Mouse (Mus musculus): ENCODE data around the gene Plk2. TPM values are rescaled to one million over a fixed set of nuclear protein-coding genes. Genes with fewer than 3 reads are reported as not detected.

The Plk2 gene
- polyA plus RNA-seq, 1 experiment from 2014 or later = 125 TPM

DNA sequence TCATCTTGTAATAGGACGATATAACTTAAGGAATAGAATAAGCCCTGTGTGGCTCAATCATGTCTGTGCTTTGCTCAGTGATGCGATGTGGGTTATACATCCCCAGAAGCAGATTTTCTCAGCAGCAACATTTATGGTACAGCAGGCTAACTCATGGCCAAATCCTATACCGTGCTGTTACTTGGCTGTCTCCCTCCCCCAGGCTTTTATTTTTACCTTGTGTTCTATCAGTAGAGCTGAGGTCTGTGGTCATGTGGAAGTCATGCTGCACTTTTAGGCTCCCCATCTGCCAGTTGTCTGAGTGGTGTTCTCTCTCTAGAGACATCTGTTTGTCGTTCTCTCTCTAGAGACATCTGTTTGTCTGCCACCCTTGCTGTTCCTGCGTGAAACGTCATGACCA, 51.6 kb downstream of the Plk2 start:
- H3K9ac ChIP-seq (replicated peaks) = no peak overlapping the region
- H3K4me3 ChIP-seq (replicated peaks) = no peak overlapping the region
- H3K4me2 ChIP-seq = no peak overlapping the region
- no peak overlapping the region for H3K27ac ChIP-seq (replicated peaks)
- no peaks in the 10 kb centered on the region for H3K27me3 ChIP-seq (replicated peaks)
- H3K4me1 ChIP-seq = no peaks in the 10 kb centered on the region
- H3K9me3 ChIP-seq (replicated peaks) = no peaks in the 10 kb centered on the region
- 83% methylated on average over 6 of the region's 6 CpGs for WGBS
- H3K36me3 ChIP-seq = no peaks in the 10 kb centered on the region
- ATAC-seq (ENCODE audit: low FRiP score) = no peak

DNA sequence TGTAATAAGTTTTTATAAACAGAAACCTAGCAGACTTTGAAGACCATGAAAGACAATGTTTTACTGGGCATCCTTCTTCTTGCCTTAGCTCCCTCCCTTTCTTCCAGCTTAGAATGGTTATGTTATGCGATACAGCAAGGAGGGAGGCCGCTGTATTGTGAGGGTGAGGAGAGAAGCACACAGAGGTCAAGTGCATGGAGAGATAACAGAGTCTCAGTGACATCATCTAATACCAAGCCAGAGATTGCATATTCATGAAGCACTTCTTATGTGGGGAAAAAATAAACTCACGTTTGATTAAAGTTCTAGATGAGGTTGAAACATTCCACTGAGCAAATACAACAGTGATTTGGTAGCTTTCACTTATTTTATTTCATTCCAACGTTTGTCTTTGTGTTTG, 55.2 kb downstream of the Plk2 start:
- WGBS = 77% methylated on average over 4 of the region's 4 CpGs

More for the DNA sequence above, 55.2 kb downstream of the Plk2 start:
- H3K9me3 ChIP-seq (replicated peaks) = no peaks in the 10 kb centered on the region
- no peaks in the 10 kb centered on the region for H3K27me3 ChIP-seq (replicated peaks)
- H3K9ac ChIP-seq (replicated peaks) = no peak overlapping the region
- no peak overlapping the region for H3K4me3 ChIP-seq (replicated peaks)
- no peak overlapping the region for H3K4me2 ChIP-seq
- no peak overlapping the region for H3K27ac ChIP-seq (replicated peaks)
- ATAC-seq (ENCODE audit: low FRiP score) = no peak
- no peaks in the 10 kb centered on the region for H3K36me3 ChIP-seq
- H3K4me1 ChIP-seq = no peaks in the 10 kb centered on the region

Other genes with a start within 250 kb of the Plk2 start
- gene Rab3c, start 114.0 kb upstream of the Plk2 start, polyA plus RNA-seq (2015; fragmentation: Nextera tagmentation; extraction: Ambion mirVana) = 174 and 215 TPM in 2 replicates
- 0.17 TPM in 1 of 2 replicates, not detected in the other for gene Gapt, start 37.8 kb upstream of the Plk2 start, polyA plus RNA-seq (2015; fragmentation: Nextera tagmentation; extraction: Ambion mirVana)